Mouse (Mus musculus) heart, postnatal 4 days (tissue): Measurements from ENCODE around the gene Slc17a3. TPM values are rescaled to one million over a fixed set of nuclear protein-coding genes. Genes with fewer than 3 reads are reported as not detected.

Experiments used
- DNase-seq: peaks from one replicate; pipeline ENCODE4 v3.0.0; 2021
- total RNA-seq, 2 experiments: library from RNA; stranded (reverse); gene quantifications; 2 replicates each; pipeline ENCODE4 v1.2.3; 2021

The Slc17a3 gene
- total RNA-seq, 2 experiments from 2014 or later = not detected

DNA sequence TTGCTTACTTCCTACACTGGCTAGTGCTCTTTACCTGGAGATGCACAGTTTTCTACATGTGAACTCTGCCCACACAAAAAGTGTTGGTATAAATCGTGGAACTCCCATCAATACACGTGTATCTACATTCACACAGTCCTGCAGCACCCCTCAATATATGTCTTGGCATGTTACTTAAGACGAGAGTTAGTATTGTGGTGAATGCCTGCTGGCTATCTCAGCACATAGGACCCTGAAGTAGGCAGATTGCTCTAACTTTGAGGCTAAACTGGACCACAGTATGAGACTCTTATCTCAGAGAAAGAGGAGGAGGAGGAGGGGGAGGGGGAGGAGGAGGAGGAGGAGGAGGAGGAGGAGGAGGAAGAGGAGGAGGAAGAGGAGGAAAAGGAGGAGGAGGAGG, 39.9 kb downstream of the Slc17a3 start:
- no peak for DNase-seq

DNA sequence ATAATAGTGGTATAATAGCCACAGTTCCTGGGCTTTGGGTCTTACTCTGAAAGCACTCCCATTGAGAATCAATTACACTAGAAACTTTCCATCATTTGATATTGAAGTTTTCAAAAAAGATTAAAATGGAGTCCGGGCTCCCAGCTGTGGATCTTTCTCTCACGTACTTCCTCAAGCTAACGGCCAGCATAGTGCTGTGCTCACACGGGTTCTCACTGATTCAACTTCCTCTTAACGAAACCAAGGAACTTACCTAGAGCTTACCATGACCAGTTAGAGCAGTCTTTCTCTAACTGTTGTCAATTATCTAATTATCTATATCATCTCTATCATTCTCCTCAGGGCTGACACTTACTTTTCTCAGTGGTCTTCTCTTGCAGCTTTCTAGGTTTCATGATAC, 40.4 kb downstream of the Slc17a3 start:
- no peak for DNase-seq

DNA sequence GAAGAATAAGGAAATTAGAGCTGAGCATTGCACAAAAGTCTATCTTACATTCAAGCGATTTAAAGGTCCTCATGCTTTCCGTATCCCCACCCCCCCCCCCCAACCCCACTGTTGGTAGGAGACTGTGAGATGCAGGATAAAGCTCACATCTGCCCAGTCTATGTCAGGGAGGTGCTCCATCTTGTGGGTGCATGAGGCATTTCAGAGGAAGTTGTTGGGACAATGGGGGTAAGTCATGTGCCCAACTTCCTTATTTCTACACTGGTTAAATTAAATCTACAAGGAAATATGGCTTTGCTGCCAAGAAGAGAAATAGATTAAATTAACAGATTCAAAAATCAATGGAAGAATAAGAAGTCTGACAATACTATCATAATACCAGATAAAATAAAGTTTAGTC, 46.3 kb downstream of the Slc17a3 start:
- DNase-seq = peak; percentile 23

DNA sequence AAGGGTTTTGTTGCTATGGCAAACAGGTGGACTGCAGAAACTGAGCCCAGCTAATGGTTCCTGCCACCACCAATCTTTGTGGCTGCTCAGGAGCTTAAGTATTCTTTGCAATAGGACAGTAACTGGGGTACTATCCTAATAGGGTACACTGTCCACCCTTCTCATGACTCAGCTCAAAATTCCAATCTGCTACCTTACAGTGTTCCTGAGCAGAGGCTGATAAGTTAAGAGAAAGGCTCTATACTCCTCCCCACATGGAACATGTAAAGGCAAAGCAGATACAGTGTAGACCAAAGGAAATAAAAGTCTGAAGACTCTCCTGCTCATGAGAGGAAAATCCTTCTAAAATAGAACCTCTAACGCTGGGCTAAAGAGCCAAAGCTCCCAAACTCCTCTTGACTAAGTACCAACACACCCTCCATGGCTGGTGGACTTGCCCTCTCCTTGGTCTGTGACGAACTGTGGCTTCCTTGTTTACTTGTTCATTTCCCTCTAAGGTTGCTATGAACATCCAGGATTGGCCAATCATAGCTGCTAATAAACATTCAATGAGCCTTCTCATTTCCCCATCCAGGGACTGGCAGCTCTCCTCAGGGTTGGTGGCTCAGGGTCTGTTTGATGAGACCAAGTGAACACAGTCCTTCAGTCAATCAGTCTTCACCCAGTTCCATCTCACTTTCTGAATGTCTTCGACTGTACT, 47.9 kb downstream of the Slc17a3 start:
- DNase-seq = no peak

DNA sequence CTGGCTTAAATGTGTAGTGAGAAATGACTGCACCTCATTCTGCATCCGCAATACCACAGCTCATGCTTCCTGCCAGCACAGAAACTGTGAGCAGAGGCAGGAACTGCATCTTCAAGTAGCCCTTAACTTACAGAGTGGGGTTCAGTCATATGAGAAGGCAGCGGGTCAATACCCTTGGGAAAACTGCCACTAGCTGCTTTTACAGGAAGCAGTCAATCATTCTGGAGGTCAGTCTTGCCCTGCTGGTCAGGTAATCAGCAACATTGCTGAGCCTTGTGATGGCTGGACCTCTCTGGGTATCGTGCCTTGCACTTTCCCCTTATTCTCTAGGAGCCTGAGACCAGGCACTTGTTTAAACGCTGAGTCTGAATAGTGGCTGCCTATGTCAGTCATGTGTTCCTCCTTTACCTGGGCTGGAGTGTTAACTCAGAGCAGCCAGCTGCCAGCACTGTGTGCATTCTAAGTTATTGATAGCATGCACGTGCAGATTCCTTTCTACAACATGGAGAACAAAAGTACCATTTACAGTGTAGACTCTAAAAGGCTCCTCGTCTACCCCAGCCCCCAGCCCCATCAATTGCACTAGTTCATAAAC, 49.9 kb downstream of the Slc17a3 start:
- no peak for DNase-seq

DNA sequence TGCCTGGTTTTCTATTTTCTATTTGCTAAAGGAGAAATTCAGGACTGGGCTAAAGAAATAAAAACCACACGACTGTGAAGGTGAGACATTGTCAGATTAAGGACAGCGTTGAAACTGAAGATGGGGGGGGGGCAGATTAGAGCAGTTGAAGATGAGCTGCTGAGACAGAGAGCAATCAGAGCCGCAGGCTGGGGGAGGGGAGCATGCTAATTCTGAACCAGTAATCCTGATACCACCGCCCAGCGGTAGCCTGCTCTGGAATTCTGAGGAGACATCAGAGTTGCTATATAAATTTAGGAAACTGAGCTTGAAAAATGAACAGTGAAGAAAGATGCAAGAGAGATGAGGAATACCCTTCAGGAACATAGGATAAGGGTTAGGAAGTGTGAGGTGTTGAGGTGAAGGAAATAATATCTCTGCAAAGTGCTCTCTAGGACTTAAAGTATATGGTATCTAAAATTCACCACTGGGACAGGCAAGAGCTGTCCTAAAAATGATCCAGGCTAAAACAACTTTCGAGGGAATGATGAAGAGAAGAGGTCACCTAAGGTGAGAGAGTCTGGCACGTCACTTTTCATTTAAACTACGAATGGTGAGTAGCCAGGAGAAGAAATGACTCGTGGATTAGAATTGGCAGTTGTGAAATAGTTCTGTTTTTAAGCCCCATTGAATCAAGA, 53.5 kb downstream of the Slc17a3 start:
- no peak for DNase-seq

DNA sequence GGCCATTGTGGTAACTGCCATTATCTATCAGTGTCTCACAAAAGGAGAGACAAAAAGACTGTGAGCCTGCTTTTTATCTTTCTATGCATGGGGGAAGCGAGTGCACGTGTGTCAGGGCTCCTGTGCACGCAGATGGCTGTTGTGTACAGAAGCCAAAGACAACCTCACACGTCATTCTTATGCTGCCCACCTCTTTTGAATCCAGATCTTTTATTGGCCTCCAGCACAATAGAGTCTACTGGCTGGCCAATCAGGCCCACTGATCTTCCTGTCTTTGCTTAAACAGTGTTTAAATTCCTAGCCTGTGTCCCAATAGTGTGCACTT, 54.0 kb downstream of the Slc17a3 start:
- DNase-seq = no peak

DNA sequence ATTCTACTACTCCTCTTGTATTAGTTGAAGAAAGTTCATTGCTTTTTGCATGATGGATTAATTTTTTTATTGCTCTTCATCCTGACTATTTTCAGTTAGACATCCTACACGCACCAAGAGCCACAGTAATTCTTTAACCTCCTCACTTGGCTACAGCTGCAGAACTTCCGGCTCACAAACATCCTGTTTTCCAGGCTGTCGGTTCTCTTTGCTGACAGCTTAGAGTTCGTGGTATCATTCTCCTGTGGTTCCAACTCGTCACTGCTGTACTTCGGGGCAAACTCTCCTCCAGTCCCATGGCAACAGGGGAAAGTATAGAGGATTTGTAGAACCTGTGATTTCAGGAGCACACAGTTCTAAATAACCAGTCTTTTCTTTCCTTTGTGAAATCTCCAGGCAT, 59.0 kb downstream of the Slc17a3 start:
- DNase-seq = no peak

DNA sequence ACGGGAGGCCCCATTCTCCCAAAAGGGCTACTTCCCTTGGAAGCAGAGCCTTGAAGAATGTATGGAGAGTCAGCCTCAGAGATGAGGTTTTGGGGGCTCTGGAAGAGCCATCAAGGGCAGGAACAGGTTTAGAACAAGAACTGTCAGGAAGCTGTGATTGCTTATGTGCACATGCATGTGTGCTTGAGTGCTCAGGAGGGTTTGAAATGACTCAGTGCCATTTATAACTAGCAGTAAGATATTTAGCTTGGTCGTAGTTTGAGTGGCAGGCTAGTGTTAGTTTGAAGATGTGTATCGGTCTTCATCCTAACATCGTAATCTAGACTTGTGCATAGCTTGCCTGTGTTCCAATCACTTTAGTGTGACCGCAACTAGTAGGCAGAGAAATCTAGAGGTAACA, 67.7 kb downstream of the Slc17a3 start:
- DNase-seq = no peak

DNA sequence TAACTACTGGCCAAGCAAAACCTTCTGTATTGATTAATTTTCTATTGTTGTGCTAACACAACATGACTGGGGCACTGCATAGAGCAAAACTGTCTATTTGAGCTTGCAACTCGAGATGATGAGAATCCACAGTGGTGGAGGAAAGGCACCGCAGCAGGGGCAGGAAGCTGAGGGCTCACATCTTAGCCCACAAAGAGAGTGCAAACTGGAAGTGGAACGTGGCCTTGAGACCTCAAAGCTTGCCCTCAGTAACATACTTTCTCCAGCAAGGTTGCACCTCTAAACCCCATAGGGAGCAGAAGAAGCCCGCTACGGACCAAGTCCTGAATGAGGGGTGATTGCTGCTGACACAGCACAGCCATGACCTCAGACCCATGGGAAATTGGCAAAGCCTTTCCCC, 70.9 kb downstream of the Slc17a3 start:
- no peak for DNase-seq

Other genes starting within 250 kb of the Slc17a3 start
- gene Hist1h2be, start 218.3 kb upstream of the Slc17a3 start, total RNA-seq = 10 to 100 TPM; 38.8 to 42.2 TPM
- gene Hist1h1e, start 216.9 kb upstream of the Slc17a3 start, total RNA-seq = 100 to 1,000 TPM; 269 to 306 TPM
- gene Hist1h2ac, start 155.5 kb upstream of the Slc17a3 start, total RNA-seq = 10 to 100 TPM; 11.4 to 11.7 TPM
- 10 to 100 TPM; 44.8 to 56.0 TPM for gene Hist1h2bc, start 155.2 kb upstream of the Slc17a3 start, total RNA-seq
- gene Hist1h1t, start 143.6 kb upstream of the Slc17a3 start, total RNA-seq = 1 to 10 TPM; 1.6 to 1.8 TPM
- gene Hist1h4c, start 141.0 kb upstream of the Slc17a3 start, total RNA-seq = 100 to 1,000 TPM; 167 to 175 TPM
- gene Hfe, start 128.6 kb upstream of the Slc17a3 start, total RNA-seq = 10 to 100 TPM; 19.7 to 21.0 TPM
- gene Hist1h1c, start 100.6 kb upstream of the Slc17a3 start, total RNA-seq = 100 to 1,000 TPM; 472 to 511 TPM
- 100 to 1,000 TPM; 252 to 264 TPM for gene Hist1h3c, start 93.8 kb upstream of the Slc17a3 start, total RNA-seq
- 100 to 1,000 TPM; 281 to 294 TPM for gene Hist1h2bb, start 92.7 kb upstream of the Slc17a3 start, total RNA-seq
- gene Hist1h2ab, start 88.3 kb upstream of the Slc17a3 start, total RNA-seq = 100 to 1,000 TPM; 424 to 425 TPM
- gene Hist1h3b, start 87.2 kb upstream of the Slc17a3 start, total RNA-seq = 100 to 1,000 TPM; 568 to 625 TPM
- 100 to 1,000 TPM; 312 to 320 TPM for gene Hist1h4b, start 82.4 kb upstream of the Slc17a3 start, total RNA-seq
- 100 to 1,000 TPM; 433 to 442 TPM for gene Hist1h4a, start 78.2 kb upstream of the Slc17a3 start, total RNA-seq
- gene Hist1h3a, start 77.0 kb upstream of the Slc17a3 start, total RNA-seq = 100 to 1,000 TPM; 440 to 473 TPM
- gene Hist1h1a, start 75.8 kb upstream of the Slc17a3 start, total RNA-seq = 100 to 1,000 TPM; 219 to 236 TPM
- not detected for gene Trim38, start 69.5 kb upstream of the Slc17a3 start, total RNA-seq
- not detected for gene Slc17a2, start 32.4 kb upstream of the Slc17a3 start, total RNA-seq
- gene Slc17a1, start 28.3 kb downstream of the Slc17a3 start, total RNA-seq = not detected
- not detected for gene Slc17a4, start 75.6 kb downstream of the Slc17a3 start, total RNA-seq
- not detected for gene Hist1h2ba, start 94.7 kb downstream of the Slc17a3 start, total RNA-seq
- not detected for gene Hist1h2aa, start 95.0 kb downstream of the Slc17a3 start, total RNA-seq
- gene Scgn, start 151.8 kb downstream of the Slc17a3 start, total RNA-seq = not detected